In genomic region chr12:95749248-95749647, GRCm38 (mm10) we compare ENCODE assay signal across 12 mouse cellular contexts.
"Had no signal": no experiment of that assay in that cellular context is flagged by ENCODE, and none has a peak within 500 bp of the region (broad histone marks: within the 10 kb centered on the region; RNA-seq: fewer than 3 reads in every experiment).

No protein-coding gene starts in this region.

- DNase-seq: kidney, adult 11 months; kidney, adult 9 months; kidney, postnatal 25 days; layer of hippocampus, adult 9-11 months; layer of hippocampus, postnatal 36 days; lung, adult 18-20 months; right cerebral cortex, adult 18-20 months; thymus, adult 18-20 months; thymus, postnatal 36 days had no signal

- ATAC-seq: intestine, embryonic 15.5 days; liver, embryonic 12.5 days; midbrain, embryonic 15.5 days had no signal
